Mouse (Mus musculus): ENCODE measurements around the gene Klhl9. TPM values are rescaled to one million over a fixed set of nuclear protein-coding genes. Genes with fewer than 3 reads are reported as not detected.
A peak's percentile ranks its signal among the peaks of the same experiment; 100 is the strongest.

The Klhl9 gene
- polyA plus RNA-seq, 1 experiment: 8.4 TPM

GRCm38 (mm10) chr4:88696237-88696884 lies 25.9 kb downstream of the Klhl9 start:
- H3K4me1 ChIP-seq (ENCODE audit: control insufficient read depth, insufficient read depth, insufficient read length): no peaks in the 10 kb centered on the region
- peaks cover 1% of the 10 kb centered on the region; the same call in 1 of the 2 replicates for H3K27me3 ChIP-seq (ENCODE audit: control insufficient read depth, insufficient read depth, low read length)
- no peak overlapping the region for H3K27ac ChIP-seq (ENCODE audit: insufficient read depth, low read length)
- 32% methylated on average over 3 of the region's 3 CpGs for WGBS
- no peaks in the 10 kb centered on the region for H3K36me3 ChIP-seq (ENCODE audit: control insufficient read depth, insufficient read depth, low read length)
- no peak overlapping the region for H3K4me3 ChIP-seq (ENCODE audit: extremely low read depth, insufficient read depth, insufficient read length)
- peak in 1 of 2 experiments; percentile 75 for DNase-seq (ENCODE audit: low read depth in 1 of 2, low spot score in 2 of 2)
- no peak for TF ChIP-seq POLR2A (IDR thresholded peaks at IDR 0.05; ENCODE audit: low read depth, low read length)
- peak; percentile 99 for TF ChIP-seq CTCF (IDR thresholded peaks at IDR 0.05; ENCODE audit: extremely low read depth, insufficient read depth, insufficient read length, insufficient replicate concordance)

- TF ChIP-seq POLR2A (IDR thresholded peaks at IDR 0.05; ENCODE audit: low read depth, low read length) (no peak), CTCF (IDR thresholded peaks at IDR 0.05; ENCODE audit: extremely low read depth, insufficient read depth, insufficient read length, insufficient replicate concordance) (no peak)
- Histone ChIP-seq H3K27me3 (ENCODE audit: control insufficient read depth, insufficient read depth, low read length) (peaks cover 1% of the 10 kb centered on the region; the same call in 1 of the 2 replicates), H3K4me1 (ENCODE audit: control insufficient read depth, insufficient read depth, insufficient read length) (no peaks in the 10 kb centered on the region), H3K4me3 (ENCODE audit: extremely low read depth, insufficient read depth, insufficient read length) (no peak overlapping the region), H3K36me3 (ENCODE audit: control insufficient read depth, insufficient read depth, low read length) (no peaks in the 10 kb centered on the region), H3K27ac (ENCODE audit: insufficient read depth, low read length) (no peak overlapping the region)
- no peak for DNase-seq (ENCODE audit: low read depth in 1 of 2, low spot score in 2 of 2)
- WGBS: 21% methylated on average over 2 of the region's 2 CpGs
These were observed 28.9 kb downstream of the Klhl9 start for GRCm38 (mm10) chr4:88693392-88693791.

- H3K4me3 ChIP-seq (ENCODE audit: extremely low read depth, insufficient read depth, insufficient read length): no peak overlapping the region
- DNase-seq (ENCODE audit: low read depth in 1 of 2, low spot score in 2 of 2): no peak
- no peak for TF ChIP-seq CTCF (IDR thresholded peaks at IDR 0.05; ENCODE audit: extremely low read depth, insufficient read depth, insufficient read length, insufficient replicate concordance)
- TF ChIP-seq POLR2A (IDR thresholded peaks at IDR 0.05; ENCODE audit: low read depth, low read length): no peak
- no peaks in the 10 kb centered on the region for H3K36me3 ChIP-seq (ENCODE audit: control insufficient read depth, insufficient read depth, low read length)
- WGBS: 33% methylated on average over 1 of the region's 1 CpGs
- H3K27ac ChIP-seq (ENCODE audit: insufficient read depth, low read length): no peak overlapping the region
- no peaks in the 10 kb centered on the region for H3K4me1 ChIP-seq (ENCODE audit: control insufficient read depth, insufficient read depth, insufficient read length)
- H3K27me3 ChIP-seq (ENCODE audit: control insufficient read depth, insufficient read depth, low read length): peaks cover 1% of the 10 kb centered on the region; the same call in 1 of the 2 replicates
These were observed 29.7 kb downstream of the Klhl9 start for GRCm38 (mm10) chr4:88692537-88692936.

GRCm38 (mm10) chr4:88691259-88691658 lies 31.0 kb downstream of the Klhl9 start, which contains the start of gene Ifnab:
TSS of gene Ifnab (minus strand) at chr4:88691359.
- Histone ChIP-seq H3K36me3 (ENCODE audit: control insufficient read depth, insufficient read depth, low read length) (no peaks in the 10 kb centered on the region), H3K27me3 (ENCODE audit: control insufficient read depth, insufficient read depth, low read length) (peaks cover 1% of the 10 kb centered on the region; the same call in 1 of the 2 replicates), H3K4me1 (ENCODE audit: control insufficient read depth, insufficient read depth, insufficient read length) (no peaks in the 10 kb centered on the region), H3K27ac (ENCODE audit: insufficient read depth, low read length) (no peak within 1 kb of the TSS), H3K4me3 (ENCODE audit: extremely low read depth, insufficient read depth, insufficient read length) (no peak within 1 kb of the TSS)
- WGBS: 79% methylated on average over 2 of the region's 2 CpGs
- DNase-seq (ENCODE audit: low read depth in 1 of 2, low spot score in 2 of 2): no peak
- TF ChIP-seq CTCF (IDR thresholded peaks at IDR 0.05; ENCODE audit: extremely low read depth, insufficient read depth, insufficient read length, insufficient replicate concordance) (no peak), POLR2A (IDR thresholded peaks at IDR 0.05; ENCODE audit: low read depth, low read length) (no peak)

GRCm38 (mm10) chr4:88683812-88684211 lies 38.5 kb downstream of the Klhl9 start, which contains the start of gene Ifna2:
TSS of gene Ifna2 (minus strand) at chr4:88683912.
- H3K4me1 ChIP-seq (ENCODE audit: control insufficient read depth, insufficient read depth, insufficient read length): no peaks in the 10 kb centered on the region
- no peak for DNase-seq (ENCODE audit: low read depth in 1 of 2, low spot score in 2 of 2)
- TF ChIP-seq POLR2A (IDR thresholded peaks at IDR 0.05; ENCODE audit: low read depth, low read length): no peak
- TF ChIP-seq CTCF (IDR thresholded peaks at IDR 0.05; ENCODE audit: extremely low read depth, insufficient read depth, insufficient read length, insufficient replicate concordance): no peak
- H3K27me3 ChIP-seq (ENCODE audit: control insufficient read depth, insufficient read depth, low read length): no peaks in the 10 kb centered on the region
- H3K36me3 ChIP-seq (ENCODE audit: control insufficient read depth, insufficient read depth, low read length): no peaks in the 10 kb centered on the region
- 73% methylated on average over 1 of the region's 1 CpGs for WGBS
- no peak within 1 kb of the TSS for H3K4me3 ChIP-seq (ENCODE audit: extremely low read depth, insufficient read depth, insufficient read length)
- H3K27ac ChIP-seq (ENCODE audit: insufficient read depth, low read length): no peak within 1 kb of the TSS

- WGBS: 6% methylated on average over 3 of the region's 3 CpGs
- no peak overlapping the region for H3K27ac ChIP-seq (ENCODE audit: insufficient read depth, low read length)
- no peak overlapping the region for H3K4me3 ChIP-seq (ENCODE audit: extremely low read depth, insufficient read depth, insufficient read length)
- DNase-seq (ENCODE audit: low read depth in 1 of 2, low spot score in 2 of 2): no peak
- no peaks in the 10 kb centered on the region for H3K36me3 ChIP-seq (ENCODE audit: control insufficient read depth, insufficient read depth, low read length)
- H3K4me1 ChIP-seq (ENCODE audit: control insufficient read depth, insufficient read depth, insufficient read length): no peaks in the 10 kb centered on the region
- no peaks in the 10 kb centered on the region for H3K27me3 ChIP-seq (ENCODE audit: control insufficient read depth, insufficient read depth, low read length)
- TF ChIP-seq POLR2A (IDR thresholded peaks at IDR 0.05; ENCODE audit: low read depth, low read length): no peak
- TF ChIP-seq CTCF (IDR thresholded peaks at IDR 0.05; ENCODE audit: extremely low read depth, insufficient read depth, insufficient read length, insufficient replicate concordance): no peak
These were observed 40.9 kb downstream of the Klhl9 start for GRCm38 (mm10) chr4:88681353-88681752.

GRCm38 (mm10) chr4:88680362-88680761 lies 41.9 kb downstream of the Klhl9 start:
- peak in 1 of 2 experiments; percentile 26 for DNase-seq (ENCODE audit: low read depth in 1 of 2, low spot score in 2 of 2)
- Histone ChIP-seq H3K4me3 (ENCODE audit: extremely low read depth, insufficient read depth, insufficient read length) (no peak overlapping the region), H3K27me3 (ENCODE audit: control insufficient read depth, insufficient read depth, low read length) (no peaks in the 10 kb centered on the region), H3K36me3 (ENCODE audit: control insufficient read depth, insufficient read depth, low read length) (no peaks in the 10 kb centered on the region), H3K27ac (ENCODE audit: insufficient read depth, low read length) (no peak overlapping the region), H3K4me1 (ENCODE audit: control insufficient read depth, insufficient read depth, insufficient read length) (no peaks in the 10 kb centered on the region)
- WGBS: 40% methylated on average over 8 of the region's 8 CpGs
- TF ChIP-seq POLR2A (IDR thresholded peaks at IDR 0.05; ENCODE audit: low read depth, low read length): no peak
- no peak for TF ChIP-seq CTCF (IDR thresholded peaks at IDR 0.05; ENCODE audit: extremely low read depth, insufficient read depth, insufficient read length, insufficient replicate concordance)
